Mouse (Mus musculus) kidney, adult 2 months (tissue): ENCODE data around the gene Gm28374.

Experiments
- CTCF ChIP-seq: fragments of 200-500 bp; conservative IDR thresholded peaks from 2 replicates; pipeline ENCODE4 v1.5.1; 2011; ENCODE audit warnings: low read depth, mild to moderate bottlenecking, control low read depth, low read length, moderate library complexity, mixed read lengths; ENCODE audit not compliant: insufficient read depth, insufficient read length
- POLR2A ChIP-seq: fragments of 200-500 bp; IDR thresholded peaks from one replicate; pipeline ENCODE4 v1.6.1; 2011; ENCODE audit warnings: low read depth, low read length, control low read depth

- TF ChIP-seq CTCF = no peak
- no peak for TF ChIP-seq POLR2A
These were observed 34.7 kb downstream of the Gm28374 start for GRCm38 (mm10) chr19:6047154-6047898.
